Mouse (Mus musculus) heart, embryonic 14.5 days (tissue): Measurements from ENCODE around the gene Chd4. TPM values are rescaled to one million over a fixed set of nuclear protein-coding genes. Genes with fewer than 3 reads are reported as not detected.
"Not testable (repeated sequence)": the region's sequence is repeated elsewhere in the genome, so short reads cannot be mapped to it uniquely, and the experiment has no call there.

ENCODE experiments used
- ATAC-seq: fragments of 200-750 bp; cut with Nextera tagmentation; 2 replicates; pipeline ENCODE4 v1.8.0; 2017; ENCODE audit warnings: low read depth, moderate TSS enrichment; ENCODE audit not compliant: insufficient number of reproducible peaks, insufficient read depth, low FRiP score
- H3K27ac ChIP-seq, 2 experiments: fragments of 200-500 bp in 1 of 2; fragments of 300-500 bp in 1 of 2; sonication (generic) in 1 of 2; replicated peaks in 1 of 2; 2 replicates each; pipeline ENCODE4 v1.5.1; 2012 to 2014; ENCODE audit warnings: low read depth in 2 of 2, low read length in 2 of 2, control low read depth in 1 of 2, mild to moderate bottlenecking in 1 of 2, mixed read lengths in 1 of 2; ENCODE audit not compliant: control insufficient read depth in 1 of 2, insufficient read depth in 1 of 2
- H3K27me3 ChIP-seq: fragments of 300-500 bp; sonication (generic); 2 replicates; pipeline ENCODE4 v1.6.1; 2014; ENCODE audit warnings: mild to moderate bottlenecking, low read length, control low read depth; ENCODE audit not compliant: control insufficient read depth, insufficient read depth
- H3K36me3 ChIP-seq: fragments of 300-500 bp; sonication (generic); 2 replicates; pipeline ENCODE4 v1.6.1; 2014; ENCODE audit warnings: mild to moderate bottlenecking, control low read depth, low read length, mixed read lengths; ENCODE audit not compliant: control insufficient read depth, insufficient read depth
- H3K4me1 ChIP-seq, 2 experiments: fragments of 200-500 bp in 1 of 2; fragments of 300-500 bp in 1 of 2; sonication (generic) in 1 of 2; 2 replicates each; pipeline ENCODE4 v1.6.1; 2012 to 2014; ENCODE audit warnings: low read length in 2 of 2, control low read depth in 1 of 2, mixed read lengths in 1 of 2; ENCODE audit not compliant: control insufficient read depth in 2 of 2, insufficient read depth in 2 of 2
- H3K4me2 ChIP-seq: fragments of 300-500 bp; sonication (generic); 2 replicates; pipeline ENCODE4 v1.6.1; 2014; ENCODE audit warnings: mild to moderate bottlenecking, low read length
- H3K4me3 ChIP-seq, 2 experiments: fragments of 200-500 bp in 1 of 2; fragments of 300-500 bp in 1 of 2; sonication (generic) in 1 of 2; 2 replicates each; pipeline ENCODE4 v1.5.1; 2012 to 2014; ENCODE audit warnings: low read length in 2 of 2, mild to moderate bottlenecking in 2 of 2, control low read depth in 1 of 2, low read depth in 1 of 2, moderate library complexity in 1 of 2; ENCODE audit not compliant: control insufficient read depth in 1 of 2, insufficient read depth in 1 of 2
- H3K9ac ChIP-seq: fragments of 300-500 bp; sonication (generic); 2 replicates; pipeline ENCODE4 v1.6.1; 2014; ENCODE audit warnings: mild to moderate bottlenecking, low read length
- H3K9me3 ChIP-seq: fragments of 300-500 bp; sonication (generic); 2 replicates; pipeline ENCODE4 v1.6.1; 2016; ENCODE audit warnings: low read length, control low read depth; ENCODE audit not compliant: control insufficient read depth
- WGBS: fragments of 180-500 bp; shearing (Covaris S2); extraction: QIAGEN DNeasy Blood & Tissue Kit; methylation state at CpG from one replicate; pipeline ENCODE4 v1.1.7; 2014; 5-methylcytosine and 5-hydroxymethylcytosine counted together
- polyA plus RNA-seq: library from polyadenylated mRNA; unstranded; fragments of >200 nt; fragmentation: Nextera tagmentation; extraction: Ambion mirVana; gene quantifications from 2 replicates; pipeline ENCODE4 v1.2.1, GENCODE M21; 2014

Gene Chd4
- polyA plus RNA-seq, 1 experiment from 2014 or later = 67.4 TPM

DNA sequence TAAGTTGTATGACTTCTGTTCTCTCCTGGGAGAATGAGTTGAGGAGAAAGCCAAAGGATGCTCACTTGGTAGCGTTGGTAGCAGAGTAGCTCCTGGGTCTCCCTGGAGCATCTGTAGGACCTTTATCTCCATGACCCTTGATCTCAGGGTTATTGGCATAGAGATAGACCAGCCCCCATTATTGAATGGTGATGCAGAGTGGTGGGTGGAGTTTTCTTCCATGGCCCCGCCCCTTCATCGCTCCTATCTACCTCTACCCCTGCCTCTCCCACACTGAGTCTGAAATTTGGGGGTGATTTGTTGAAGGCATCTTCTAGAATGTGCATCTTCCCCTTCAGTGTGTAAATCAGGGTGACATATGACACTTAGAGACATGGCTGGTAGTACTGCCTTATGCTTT, 60.7 kb downstream of the Chd4 start:
- Histone ChIP-seq H3K27me3 (no peaks in the 10 kb centered on the region), H3K4me1 (peaks cover 9 to 17% of the 10 kb centered on the region in 2 experiments; a peak in 3 of 4 replicates), H3K27ac (no peak overlapping the region), H3K9ac (no peak overlapping the region), H3K9me3 (no peaks in the 10 kb centered on the region), H3K4me2 (no peak overlapping the region), H3K36me3 (peaks cover 84% of the 10 kb centered on the region), H3K4me3 (no peak overlapping the region)
- ATAC-seq = no peak
- WGBS = 95% methylated on average over 3 of the region's 3 CpGs

DNA sequence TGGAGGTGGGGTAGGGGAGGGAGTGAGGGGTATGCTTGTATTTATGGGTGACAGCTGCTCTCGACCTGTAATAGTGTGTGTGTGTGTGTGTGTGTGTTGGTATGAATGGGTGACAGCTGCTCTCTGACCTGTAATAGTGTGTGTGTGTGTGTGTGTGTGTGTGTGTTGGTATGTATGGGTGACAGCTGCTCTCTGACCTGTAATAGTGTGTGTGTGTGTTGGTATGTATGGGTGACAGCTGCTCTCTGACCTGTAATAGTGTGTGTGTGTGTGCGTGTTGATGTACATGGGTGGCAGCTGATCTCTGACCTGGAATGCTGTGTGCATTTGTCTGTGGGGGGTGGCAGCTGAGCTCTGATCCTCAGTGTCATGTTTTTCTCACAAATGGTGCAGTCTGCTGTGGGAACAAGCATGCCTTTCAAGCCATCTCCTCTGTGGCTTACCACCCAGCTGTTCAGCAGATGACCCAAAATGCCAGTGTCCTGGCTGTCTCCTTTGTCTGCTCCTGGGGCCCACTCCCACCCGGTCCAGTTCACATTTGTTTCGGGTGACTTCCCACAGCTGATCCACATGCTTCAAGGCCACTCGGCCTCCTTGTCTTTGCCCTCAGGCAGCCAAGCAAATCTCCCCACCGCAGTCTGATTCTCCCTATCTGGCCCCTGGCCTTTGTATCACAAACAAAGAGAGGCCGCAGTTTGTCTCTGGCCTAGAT, 61.3 kb downstream of the Chd4 start:
- Histone ChIP-seq H3K4me1 (peaks cover 11 to 21% of the 10 kb centered on the region in 2 experiments; a peak in 3 of 4 replicates), H3K27me3 (no peaks in the 10 kb centered on the region), H3K4me3 (no peak overlapping the region), H3K4me2 (no peak overlapping the region), H3K27ac (no peak overlapping the region), H3K9me3 (no peaks in the 10 kb centered on the region), H3K9ac (no peak overlapping the region), H3K36me3 (peaks cover 84% of the 10 kb centered on the region)
- WGBS = 75% methylated on average over 7 of the region's 7 CpGs
- ATAC-seq = no peak

DNA sequence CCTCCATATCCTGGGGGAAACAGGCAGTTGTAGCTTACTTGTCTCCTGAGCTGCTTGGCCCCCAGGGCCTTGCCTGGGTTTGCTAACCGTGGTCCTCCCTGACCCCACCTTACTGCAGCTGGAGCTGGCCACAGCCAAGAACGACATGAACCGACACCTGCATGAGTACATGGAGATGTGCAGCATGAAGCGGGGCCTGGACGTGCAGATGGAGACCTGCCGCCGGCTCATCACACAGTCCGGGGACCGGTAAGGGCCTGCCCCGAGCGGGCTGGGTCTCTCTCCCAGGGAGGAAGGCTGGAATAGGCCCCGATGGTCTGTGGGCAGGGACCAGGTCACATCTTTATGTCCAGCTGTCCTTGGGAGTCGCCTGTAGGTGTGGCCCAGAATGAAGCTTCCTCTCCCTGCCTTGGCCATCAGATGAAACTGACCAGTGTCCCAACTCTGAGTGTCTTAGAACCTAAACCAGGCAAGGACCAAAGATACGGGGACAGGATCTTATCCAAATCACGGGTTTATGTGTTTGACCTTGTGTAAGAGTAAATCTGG, 63.2 kb downstream of the Chd4 start:
- H3K9ac ChIP-seq = no peak overlapping the region
- peaks cover 82% of the 10 kb centered on the region for H3K36me3 ChIP-seq

DNA sequence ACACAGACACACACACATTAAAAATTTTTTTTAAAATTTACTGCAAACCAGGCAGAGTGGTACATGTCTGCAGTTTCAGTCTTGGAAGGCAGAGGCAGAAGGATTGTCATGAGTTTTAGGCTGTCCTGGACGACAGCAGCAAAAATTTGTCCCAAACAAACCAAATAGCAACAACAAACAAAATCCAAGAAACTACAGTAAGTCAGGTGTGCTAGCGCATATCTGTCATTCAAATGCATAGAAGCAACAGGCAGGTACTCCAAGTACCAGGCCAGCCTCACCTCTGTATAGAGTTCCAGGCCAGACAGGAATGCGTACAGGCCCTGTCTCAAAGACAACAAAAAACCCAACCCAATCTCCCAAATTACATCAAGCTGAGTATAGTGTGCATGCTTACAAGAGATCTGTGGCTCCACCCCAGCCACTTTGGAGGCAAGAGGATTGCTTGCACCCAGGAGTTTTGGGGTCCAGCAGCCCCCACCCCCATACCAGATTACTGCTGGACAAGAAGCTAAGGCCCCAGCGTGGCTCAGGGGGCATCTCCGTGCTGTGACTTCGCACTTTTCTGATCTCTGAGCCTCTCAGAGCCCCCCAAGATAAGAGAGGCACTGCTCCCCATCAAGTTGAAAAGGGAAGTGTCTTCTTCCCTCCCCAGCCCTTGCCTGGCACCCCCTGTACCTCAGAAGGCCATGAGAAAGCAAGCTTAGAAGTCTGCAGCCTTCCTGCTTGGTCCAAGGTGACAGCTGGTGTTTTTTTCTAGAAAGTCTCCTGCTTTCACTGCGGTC, 64.2 kb downstream of the Chd4 start:
- peaks cover 85% of the 10 kb centered on the region for H3K36me3 ChIP-seq
- no peak for ATAC-seq
- peak overlapping the region in 1 of 2 experiments; percentile 86; a peak in 3 of 4 replicates for H3K27ac ChIP-seq
- peak overlapping the region; percentile 3; the same call in 1 of the 2 replicates for H3K9ac ChIP-seq
- no peaks in the 10 kb centered on the region for H3K9me3 ChIP-seq
- peaks cover 11 to 33% of the 10 kb centered on the region in 2 experiments; a peak in 3 of 4 replicates for H3K4me1 ChIP-seq
- no peak overlapping the region for H3K4me3 ChIP-seq
- 67% methylated on average over 7 of the region's 7 CpGs for WGBS
- no peak overlapping the region for H3K4me2 ChIP-seq
- H3K27me3 ChIP-seq = no peaks in the 10 kb centered on the region

More for the DNA sequence above, 63.2 kb downstream of the Chd4 start:
- no peaks in the 10 kb centered on the region for H3K9me3 ChIP-seq
- ATAC-seq = no peak
- peaks cover 11 to 30% of the 10 kb centered on the region in 2 experiments; a peak in 3 of 4 replicates for H3K4me1 ChIP-seq
- WGBS = 82% methylated on average over 15 of the region's 15 CpGs
- no peak overlapping the region for H3K4me3 ChIP-seq
- H3K27ac ChIP-seq = no peak overlapping the region
- H3K4me2 ChIP-seq = no peak overlapping the region
- no peaks in the 10 kb centered on the region for H3K27me3 ChIP-seq

DNA sequence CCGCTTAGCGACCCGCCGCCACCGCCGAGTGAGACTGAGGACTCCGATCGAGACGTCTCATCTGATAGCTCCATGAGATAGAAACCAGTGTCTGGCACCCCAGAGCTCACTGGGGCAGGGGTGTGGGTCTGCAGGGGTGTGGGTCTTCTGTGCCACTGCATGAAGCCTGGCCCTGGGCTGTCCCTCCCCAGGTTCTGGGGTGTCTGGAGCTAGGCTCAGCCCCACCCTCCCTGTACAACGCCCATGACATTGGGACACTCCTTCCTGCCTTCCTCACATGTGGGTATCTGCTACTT, 64.7 kb downstream of the Chd4 start:
- Histone ChIP-seq H3K9ac (peak overlapping the region; percentile 52; the same call in 1 of the 2 replicates), H3K9me3 (no peaks in the 10 kb centered on the region), H3K36me3 (peaks cover 80% of the 10 kb centered on the region), H3K4me3 (no peak overlapping the region; a peak in 1 of 4 replicates), H3K4me1 (peaks cover 11 to 33% of the 10 kb centered on the region in 2 experiments; a peak in 3 of 4 replicates), H3K4me2 (peak overlapping the region; percentile 70; the same call in 1 of the 2 replicates), H3K27me3 (no peaks in the 10 kb centered on the region), H3K27ac (peak overlapping the region; percentile 73 to 86)
- WGBS = 38% methylated on average over 10 of the region's 10 CpGs
- ATAC-seq = no peak

DNA sequence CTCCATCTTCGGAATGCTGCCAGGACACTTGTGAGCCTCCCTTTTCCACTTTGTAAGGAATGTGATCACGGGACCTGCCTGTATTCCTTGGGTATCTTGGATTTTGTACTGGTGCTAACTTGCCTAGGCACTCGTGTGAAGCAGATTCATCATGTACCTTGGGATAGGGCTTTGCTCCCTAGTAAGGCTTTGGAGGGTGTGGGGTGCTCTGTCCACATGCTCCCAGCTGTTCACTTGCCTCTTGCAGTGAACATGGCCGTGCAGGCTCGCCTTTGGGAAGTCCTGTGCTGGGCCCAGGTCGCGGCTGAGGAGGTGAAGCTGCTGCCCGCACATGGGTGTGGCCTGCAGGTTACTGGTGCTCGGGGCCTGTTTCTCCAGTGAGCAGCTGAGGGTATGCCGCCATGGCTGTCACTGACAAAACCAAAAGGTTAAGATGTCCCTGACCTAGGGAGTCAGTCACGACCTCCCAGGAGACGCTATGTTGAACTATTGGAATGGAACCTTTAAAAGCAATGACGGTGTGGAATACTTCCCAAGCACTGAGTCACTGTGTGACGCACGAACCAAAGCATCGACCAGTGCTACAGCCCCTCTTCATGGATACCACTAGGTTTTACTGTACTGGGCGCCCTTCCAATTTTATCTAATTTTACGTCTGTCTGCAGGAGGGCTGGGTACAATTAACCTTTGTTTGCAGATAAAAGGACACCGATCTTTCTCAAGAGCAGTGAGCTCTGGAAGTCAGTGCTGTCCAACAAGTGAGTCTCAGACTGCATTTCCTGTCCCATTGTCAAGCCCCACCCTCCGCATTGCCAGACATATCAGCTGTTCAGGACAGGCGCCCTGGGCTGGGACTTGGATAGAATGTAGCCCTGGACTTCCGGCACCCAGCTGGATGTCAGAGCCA, 65.3 kb downstream of the Chd4 start:
- peak overlapping the region; percentile 73 to 86 for H3K27ac ChIP-seq
- H3K27me3 ChIP-seq = no peaks in the 10 kb centered on the region
- H3K9ac ChIP-seq = peak overlapping the region; percentile 52
- H3K4me3 ChIP-seq = no peak overlapping the region; a peak in 1 of 4 replicates
- H3K36me3 ChIP-seq = peaks cover 74% of the 10 kb centered on the region
- H3K4me2 ChIP-seq = peak overlapping the region; percentile 70
- H3K9me3 ChIP-seq = no peaks in the 10 kb centered on the region
- peak; percentile 18; the same call in 1 of the 2 replicates for ATAC-seq
- peaks cover 11 to 33% of the 10 kb centered on the region in 2 experiments; a peak in 3 of 4 replicates for H3K4me1 ChIP-seq
- WGBS = 8% methylated on average over 22 of the region's 22 CpGs

DNA sequence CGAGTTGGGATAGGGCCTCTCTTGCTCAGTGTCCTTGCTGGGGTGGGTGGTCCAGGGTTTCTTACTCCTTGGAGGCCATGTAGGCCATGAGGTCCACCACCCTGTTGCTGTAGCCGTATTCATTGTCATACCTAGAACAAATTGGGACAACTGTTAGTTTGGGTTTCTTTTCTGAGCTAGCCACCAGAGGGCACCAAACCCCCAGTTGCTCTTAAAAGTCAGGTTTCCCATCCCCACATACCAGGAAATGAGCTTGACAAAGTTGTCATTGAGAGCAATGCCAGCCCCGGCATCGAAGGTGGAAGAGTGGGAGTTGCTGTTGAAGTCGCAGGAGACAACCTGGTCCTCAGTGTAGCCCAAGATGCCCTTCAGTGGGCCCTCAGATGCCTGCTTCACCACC, 66.2 kb downstream of the Chd4 start:
- not testable (repeated sequence) for H3K27me3 ChIP-seq, H3K9me3 ChIP-seq, ATAC-seq
- peak overlapping the region; percentile 34; the same call in 1 of the 2 replicates for H3K9ac ChIP-seq
- peak overlapping the region; percentile 6 to 10; a peak in 2 of 4 replicates for H3K4me3 ChIP-seq
- WGBS = 8% methylated on average over 3 of the region's 5 CpGs
- H3K36me3 ChIP-seq = peaks cover 72% of the 10 kb centered on the region
- H3K4me1 ChIP-seq = peaks cover 14 to 34% of the 10 kb centered on the region in 2 experiments; a peak in 3 of 4 replicates
- H3K4me2 ChIP-seq = peak overlapping the region; percentile 70
- H3K27ac ChIP-seq = peak overlapping the region; percentile 37 to 86; a peak in 3 of 4 replicates
